9 mouse cellular contexts compared by ENCODE assay signal in the genomic region with DNA sequence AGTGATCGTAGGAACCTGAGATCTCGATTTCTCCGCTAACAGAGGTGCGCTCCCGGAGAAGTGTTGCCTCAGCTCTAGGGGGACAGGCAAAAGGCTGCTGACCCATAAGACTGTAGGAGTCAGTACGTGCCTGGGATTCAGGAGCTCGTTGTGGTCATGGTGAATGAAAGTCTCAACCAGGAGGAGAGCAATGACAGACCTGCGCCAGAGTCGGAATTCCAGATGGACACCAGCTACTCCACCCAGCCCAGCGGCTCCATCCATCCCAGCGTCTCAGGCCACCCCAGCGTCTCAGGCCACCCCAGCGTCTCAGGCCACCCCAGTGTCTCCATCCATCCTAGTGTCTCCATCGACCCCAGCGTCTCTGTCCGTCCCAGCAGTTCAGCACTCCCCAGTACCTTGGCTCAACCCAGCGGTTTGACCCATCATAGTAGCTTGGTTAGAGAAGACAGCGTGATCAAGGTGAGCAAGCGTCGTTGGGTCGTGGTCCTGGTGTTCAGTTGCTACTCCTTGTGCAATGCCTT. TPM values are rescaled to one million over a fixed set of nuclear protein-coding genes. Genes with fewer than 3 reads are reported as not detected.
DNase-seq lines count a peak whose midpoint lies in the region; ATAC-seq and TF ChIP-seq lines count a peak whose summit lies in the region.
"Had no signal": no experiment of that assay in that cellular context is flagged by ENCODE, and none has a peak within 500 bp of the region (broad histone marks: within the 10 kb centered on the region; RNA-seq: fewer than 3 reads in every experiment).

No protein-coding gene starts in this region.

- peak overlapping the region; percentile 92 for H3K4me2 ChIP-seq in kidney, embryonic 15.5 days
- peak overlapping the region; percentile 70 for H3K4me2 ChIP-seq in hindbrain, embryonic 13.5 days
- H3K4me2 ChIP-seq in midbrain, embryonic 14.5 days (ENCODE audit: low read length), result peak overlapping the region; percentile 83

- no peak for TF ChIP-seq CTCF in cortical plate, adult 2 months (IDR thresholded peaks at IDR 0.05; ENCODE audit: extremely low read depth, insufficient read depth, low read length)

- H3K9me3 ChIP-seq in kidney, embryonic 15.5 days (replicated peaks), result no peaks in the 10 kb centered on the region
- no peaks in the 10 kb centered on the region for H3K9me3 ChIP-seq in hindbrain, embryonic 13.5 days
- no peaks in the 10 kb centered on the region for H3K9me3 ChIP-seq in midbrain, embryonic 14.5 days (ENCODE audit: control insufficient read depth, low read length)

- 0 out of 2 replicates have a peak overlapping the region, but pooled peaks have one; percentile 41 for H3K27ac ChIP-seq in kidney, embryonic 15.5 days
- no peak overlapping the region for H3K27ac ChIP-seq in cortical plate, adult 2 months (ENCODE audit: insufficient read depth, low read length)
- no peak overlapping the region for H3K27ac ChIP-seq in hindbrain, embryonic 13.5 days
- H3K27ac ChIP-seq in midbrain, embryonic 14.5 days (replicated peaks; ENCODE audit: low read depth, low read length), result no peak overlapping the region

- no peaks in the 10 kb centered on the region for H3K36me3 ChIP-seq in kidney, embryonic 15.5 days
- H3K36me3 ChIP-seq in hindbrain, embryonic 13.5 days, result no peaks in the 10 kb centered on the region
- H3K36me3 ChIP-seq in midbrain, embryonic 14.5 days (ENCODE audit: control insufficient read depth, insufficient read depth, low read length), result no peaks in the 10 kb centered on the region

- WGBS in kidney, embryonic 15.5 days, result 18% methylated on average over 21 of the region's 21 CpGs
- 25% methylated on average over 21 of the region's 21 CpGs for WGBS in hindbrain, embryonic 13.5 days
- WGBS in midbrain, embryonic 14.5 days, result 21% methylated on average over 21 of the region's 21 CpGs

- peaks cover 13% of the 10 kb centered on the region for H3K4me1 ChIP-seq in kidney, embryonic 15.5 days
- H3K4me1 ChIP-seq in cortical plate, adult 2 months (ENCODE audit: control insufficient read depth, insufficient read depth, low read length), result no peaks in the 10 kb centered on the region
- peaks cover 15% of the 10 kb centered on the region for H3K4me1 ChIP-seq in hindbrain, embryonic 13.5 days (replicated peaks)
- peaks cover 12% of the 10 kb centered on the region; the same call in 1 of the 2 replicates for H3K4me1 ChIP-seq in midbrain, embryonic 14.5 days (ENCODE audit: control insufficient read depth, insufficient read depth, low read length)

- peaks cover 28% of the 10 kb centered on the region for H3K27me3 ChIP-seq in kidney, embryonic 15.5 days
- peaks cover 39% of the 10 kb centered on the region for H3K27me3 ChIP-seq in hindbrain, embryonic 13.5 days
- peaks cover 19% of the 10 kb centered on the region for H3K27me3 ChIP-seq in midbrain, embryonic 14.5 days (ENCODE audit: control insufficient read depth, insufficient read depth, low read length)
- H3K27me3 ChIP-seq: Patski had no signal

- no peak for DNase-seq in kidney, postnatal 36 days
- DNase-seq in midbrain, embryonic 14.5 days, result no peak
- DNase-seq in adipocyte (ENCODE audit: low spot score), result no peak
- no peak for DNase-seq in adrenal gland, postnatal 4 days (ENCODE audit: low spot score in 2 of 2)
- no peak for DNase-seq in T-cell, adult 2 months (ENCODE audit: low spot score)

- peak overlapping the region; percentile 37 for H3K9ac ChIP-seq in kidney, embryonic 15.5 days
- peak overlapping the region; percentile 53 for H3K9ac ChIP-seq in hindbrain, embryonic 13.5 days
- peak overlapping the region; percentile 31; the same call in 1 of the 2 replicates for H3K9ac ChIP-seq in midbrain, embryonic 14.5 days (replicated peaks; ENCODE audit: low read length)

- no peak for TF ChIP-seq POLR2A in cortical plate, adult 2 months (IDR thresholded peaks at IDR 0.05; ENCODE audit: extremely low read depth, insufficient read depth, low read length)

- H3K4me3 ChIP-seq in kidney, embryonic 15.5 days (replicated peaks), result peak overlapping the region; percentile 51
- H3K4me3 ChIP-seq in cortical plate, adult 2 months (ENCODE audit: insufficient read depth, low read length), result peak overlapping the region; percentile 53
- H3K4me3 ChIP-seq in hindbrain, embryonic 13.5 days, result peak overlapping the region; percentile 41
- H3K4me3 ChIP-seq in midbrain, embryonic 14.5 days (replicated peaks; ENCODE audit: low read depth, low read length), result peak overlapping the region; percentile 34

- ATAC-seq in kidney, embryonic 15.5 days (replicated peaks; ENCODE audit: low FRiP score), result peak; percentile 49
- ATAC-seq in hindbrain, embryonic 13.5 days (ENCODE audit: low FRiP score), result peak; percentile 36; the same call in 1 of the 2 replicates
- no peak for ATAC-seq in midbrain, embryonic 14.5 days (ENCODE audit: low FRiP score, low TSS enrichment)

RNA-seq across cellular contexts. Expression of a gene that starts 0.4 kb away (rescaled TPM):
- 4.2 and 4.4 TPM in 2 replicates for polyA plus RNA-seq in kidney, embryonic 15.5 days (2015; fragmentation: Nextera tagmentation; extraction: Ambion mirVana)
- 3.3 and 4.3 TPM in 2 replicates for polyA plus RNA-seq in cortical plate, adult 2 months (2012; rRNA removed)
- 4.8 and 5.2 TPM in 2 replicates for polyA plus RNA-seq in hindbrain, embryonic 13.5 days (2015; fragmentation: Nextera tagmentation; extraction: Ambion mirVana)
- 2.9 and 4.5 TPM in 2 replicates for polyA plus RNA-seq in midbrain, embryonic 14.5 days (2014; fragmentation: Nextera tagmentation; extraction: Ambion mirVana)
- 1 to 10 TPM; 6.3 to 7.3 TPM for total RNA-seq in adrenal gland, postnatal 4 days (2021)
